ENCODE assay signal across 8 mouse cellular contexts in the genomic region with DNA sequence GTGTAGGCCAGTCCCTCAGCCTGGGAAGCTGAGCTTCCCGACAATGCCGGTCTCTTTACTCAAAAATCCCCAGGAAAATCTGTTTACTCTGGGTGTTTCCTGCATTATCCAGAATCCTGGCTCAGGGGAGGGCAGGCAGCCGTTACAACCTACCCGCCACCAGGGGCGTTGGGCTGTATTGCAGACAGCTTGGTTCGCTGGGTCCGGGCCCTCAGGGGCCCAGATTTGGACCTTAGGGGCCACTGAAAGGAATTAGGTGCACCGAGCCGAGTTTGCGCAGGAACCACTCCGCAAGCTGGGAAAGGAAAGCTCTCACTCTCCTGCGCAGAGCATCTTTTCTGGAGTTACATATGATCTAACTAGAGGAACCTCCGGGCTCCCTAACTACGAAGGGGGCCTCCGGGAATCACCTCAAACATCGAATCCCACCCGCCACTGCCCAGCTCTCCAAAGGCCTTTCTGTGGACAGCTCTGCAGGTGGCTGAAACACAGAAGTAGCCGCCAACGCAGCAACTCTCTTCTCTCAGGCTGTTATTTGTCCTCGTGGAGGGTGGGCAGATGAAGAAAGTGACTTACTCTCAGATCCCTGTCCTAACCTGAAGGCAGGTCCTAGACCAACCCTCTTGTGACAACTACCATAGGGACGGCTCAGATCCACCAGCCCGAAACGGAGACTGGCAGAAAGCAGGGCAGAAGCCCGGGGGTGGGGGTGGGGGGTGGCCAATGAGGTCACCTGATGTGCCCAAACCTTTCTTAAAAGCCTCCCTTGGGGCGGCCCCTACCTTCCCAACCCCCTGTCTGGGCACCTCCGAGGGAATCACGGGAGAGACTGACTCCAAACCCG. TPM values are rescaled to one million over a fixed set of nuclear protein-coding genes. Genes with fewer than 3 reads are reported as not detected.
DNase-seq lines count a peak whose midpoint lies in the region; ATAC-seq and TF ChIP-seq lines count a peak whose summit lies in the region.

No protein-coding gene starts in this region.

- H3K4me1 ChIP-seq in thymus, adult 2 months (replicated peaks; ENCODE audit: control insufficient read depth, insufficient read depth, low read length), result peaks cover 57% of the 10 kb centered on the region
- peaks cover 24% of the 10 kb centered on the region for H3K4me1 ChIP-seq in heart, postnatal 0 days (ENCODE audit: control insufficient read depth, insufficient read depth)
- peaks cover 63% of the 10 kb centered on the region for H3K4me1 ChIP-seq in limb, embryonic 15.5 days

- 5% methylated on average over 28 of the region's 28 CpGs for WGBS in thymus, adult 2 months
- WGBS in heart, postnatal 0 days, result 6% methylated on average over 28 of the region's 28 CpGs
- WGBS in limb, embryonic 15.5 days, result 4% methylated on average over 28 of the region's 28 CpGs

- no peak overlapping the region for H3K27ac ChIP-seq in thymus, adult 2 months (ENCODE audit: control insufficient read depth, insufficient read depth, low read length)
- no peak overlapping the region for H3K27ac ChIP-seq in heart, postnatal 0 days (ENCODE audit: low read depth)
- no peak overlapping the region for H3K27ac ChIP-seq in limb, embryonic 15.5 days

- DNase-seq in cerebellum, adult 18-20 months, result peak; percentile 13 to 31
- DNase-seq in thymus, adult 2 months, result peak; percentile 29
- DNase-seq in thymus, adult 18-20 months, result no peak
- peak; percentile 23 for DNase-seq in heart, postnatal 0 days (ENCODE audit: low spot score)
- peak; percentile 63 for DNase-seq in retina, postnatal 1 day
- no peak for DNase-seq in T-cell, adult 2 months (ENCODE audit: low spot score)

- TF ChIP-seq CTCF in thymus, adult 2 months (IDR thresholded peaks at IDR 0.05; ENCODE audit: borderline replicate concordance, control insufficient read depth, extremely low read depth, insufficient read depth, low read length, poor library complexity), result peak; percentile 53; the same call in 1 of the 2 replicates
- peak; percentile 43 for TF ChIP-seq CTCF in heart, postnatal 0 days (IDR thresholded peaks at IDR 0.05; ENCODE audit: low read depth)

- no peak for TF ChIP-seq POLR2A in thymus, adult 2 months (IDR thresholded peaks at IDR 0.05; ENCODE audit: control insufficient read depth, extremely low read depth, insufficient read depth, low read length, poor library complexity)

- no peak overlapping the region for H3K4me2 ChIP-seq in heart, postnatal 0 days (ENCODE audit: low read depth, low read length)
- H3K4me2 ChIP-seq in limb, embryonic 15.5 days, result no peak overlapping the region

- TF ChIP-seq EP300 in heart, postnatal 0 days (IDR thresholded peaks at IDR 0.05; ENCODE audit: low read depth), result no peak

- H3K27me3 ChIP-seq in thymus, adult 2 months (ENCODE audit: control insufficient read depth, insufficient read depth, low read length), result peaks cover 22% of the 10 kb centered on the region
- peaks cover 35% of the 10 kb centered on the region for H3K27me3 ChIP-seq in heart, postnatal 0 days (ENCODE audit: control insufficient read depth, insufficient read depth, low read length)
- H3K27me3 ChIP-seq in limb, embryonic 15.5 days, result peaks cover 40% of the 10 kb centered on the region

- no peaks in the 10 kb centered on the region for H3K9me3 ChIP-seq in heart, postnatal 0 days (replicated peaks; ENCODE audit: control insufficient read depth, low read length)
- H3K9me3 ChIP-seq in limb, embryonic 15.5 days, result no peaks in the 10 kb centered on the region

- H3K4me3 ChIP-seq in thymus, adult 2 months (ENCODE audit: control insufficient read depth, insufficient read depth, low read length), result no peak overlapping the region
- H3K4me3 ChIP-seq in heart, postnatal 0 days (ENCODE audit: low read depth, low read length), result peak overlapping the region; percentile 50; the same call in 1 of the 2 replicates
- peak overlapping the region; percentile 55 for H3K4me3 ChIP-seq in limb, embryonic 15.5 days

- H3K9ac ChIP-seq in heart, postnatal 0 days (replicated peaks; ENCODE audit: low read depth, low read length), result no peak overlapping the region
- H3K9ac ChIP-seq in limb, embryonic 15.5 days, result no peak overlapping the region

- ATAC-seq in cerebellum, adult (ENCODE audit: insufficient number of reproducible peaks, low FRiP score, low TSS enrichment), result no peak
- no peak for ATAC-seq in heart, postnatal 0 days (ENCODE audit: insufficient read depth, low read depth)
- no peak for ATAC-seq in limb, embryonic 15.5 days (ENCODE audit: insufficient number of reproducible peaks, low FRiP score, low TSS enrichment, low read depth)

- no peaks in the 10 kb centered on the region for H3K36me3 ChIP-seq in thymus, adult 2 months (ENCODE audit: control insufficient read depth, insufficient read depth, low read length)
- no peaks in the 10 kb centered on the region for H3K36me3 ChIP-seq in heart, postnatal 0 days (replicated peaks; ENCODE audit: control insufficient read depth, insufficient read depth, low read length)
- H3K36me3 ChIP-seq in limb, embryonic 15.5 days, result no peaks in the 10 kb centered on the region

RNA-seq across cellular contexts. Expression of gene Cbx4, which starts 2.6 kb away (rescaled TPM):
- polyA plus RNA-seq in thymus, adult 2 months (2012; rRNA removed), result 54.7 and 56.8 TPM in 2 replicates
- 12.1 and 23.1 TPM in 2 replicates for total RNA-seq in heart, postnatal 0 days (2014; rRNA removed; ENCODE audit: low replicate concordance)
- polyA plus RNA-seq in heart, postnatal 0 days (2015; fragmentation: Nextera tagmentation; extraction: Ambion mirVana), result 6.8 and 8.2 TPM in 2 replicates
- 13.8 and 16.4 TPM in 2 replicates for polyA plus RNA-seq in limb, embryonic 15.5 days (2015; fragmentation: Nextera tagmentation; extraction: Ambion mirVana)

RNA-seq across cellular contexts. Expression of gene Cbx8, which starts 47.8 kb away (rescaled TPM):
- 8.1 and 8.2 TPM in 2 replicates for polyA plus RNA-seq in thymus, adult 2 months (2012; rRNA removed)
- 1.6 and 3.2 TPM in 2 replicates for total RNA-seq in heart, postnatal 0 days (2014; rRNA removed; ENCODE audit: low replicate concordance)
- polyA plus RNA-seq in heart, postnatal 0 days (2015; fragmentation: Nextera tagmentation; extraction: Ambion mirVana), result 5.1 and 7.0 TPM in 2 replicates
- polyA plus RNA-seq in limb, embryonic 15.5 days (2015; fragmentation: Nextera tagmentation; extraction: Ambion mirVana), result 8.9 and 9.6 TPM in 2 replicates

Comparison
In these comparisons a context has a peak if more than half of its experiments do, and no peak if none do; other contexts are left out.
1. DNase-seq: peak in cerebellum, adult 18-20 months (2 of 2), thymus, adult 2 months (single experiment), heart, postnatal 0 days (single experiment) and retina, postnatal 1 day (single experiment); none in thymus, adult 18-20 months (0 of 2) and T-cell, adult 2 months (single experiment).